Mouse (Mus musculus) thymus, postnatal 4 days (tissue): ENCODE measurements around the gene Spon1.
A peak's percentile ranks its signal among the peaks of the same experiment; 100 is the strongest.

Source experiments
- DNase-seq: peaks from one replicate; pipeline ENCODE4 v3.0.0; 2021

Spon1 gene

DNA sequence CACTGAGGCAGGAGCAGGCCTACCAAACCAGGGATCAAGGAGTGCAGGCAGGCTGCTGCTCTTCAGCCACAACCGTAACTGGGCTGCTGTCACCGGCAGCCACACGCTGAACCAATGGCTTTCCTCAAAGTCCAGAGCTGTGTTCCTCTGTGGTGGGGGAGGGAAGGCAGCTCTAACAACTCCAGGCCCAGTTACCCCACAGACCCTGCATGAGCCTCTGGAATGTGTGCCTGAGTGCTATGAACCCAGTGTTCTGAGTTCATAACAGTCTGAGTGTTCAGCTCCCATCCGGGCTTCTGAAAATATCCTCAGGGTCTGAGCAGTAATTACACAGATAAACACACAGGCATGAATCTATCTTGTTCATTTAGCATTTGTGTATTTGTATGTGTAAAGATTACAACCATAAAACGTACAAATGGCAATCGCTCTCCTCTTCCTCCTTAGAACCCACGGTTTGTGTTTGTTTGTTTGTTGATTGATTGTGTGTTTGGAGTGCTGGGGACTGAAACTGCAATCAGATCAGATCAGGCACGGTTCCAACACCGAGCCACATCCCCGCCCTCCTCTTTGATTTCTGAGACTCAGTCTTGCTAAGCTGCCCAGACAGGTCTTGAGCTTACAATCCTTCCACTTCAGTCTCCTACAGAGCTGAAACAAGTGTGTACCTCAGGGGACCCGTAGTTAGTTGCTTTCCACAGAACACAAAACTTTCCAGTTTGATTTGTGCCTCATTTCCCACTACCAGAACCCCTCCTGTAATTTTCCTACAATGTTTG is 299.8 kb downstream of the Spon1 start:
- DNase-seq, result no peak

DNA sequence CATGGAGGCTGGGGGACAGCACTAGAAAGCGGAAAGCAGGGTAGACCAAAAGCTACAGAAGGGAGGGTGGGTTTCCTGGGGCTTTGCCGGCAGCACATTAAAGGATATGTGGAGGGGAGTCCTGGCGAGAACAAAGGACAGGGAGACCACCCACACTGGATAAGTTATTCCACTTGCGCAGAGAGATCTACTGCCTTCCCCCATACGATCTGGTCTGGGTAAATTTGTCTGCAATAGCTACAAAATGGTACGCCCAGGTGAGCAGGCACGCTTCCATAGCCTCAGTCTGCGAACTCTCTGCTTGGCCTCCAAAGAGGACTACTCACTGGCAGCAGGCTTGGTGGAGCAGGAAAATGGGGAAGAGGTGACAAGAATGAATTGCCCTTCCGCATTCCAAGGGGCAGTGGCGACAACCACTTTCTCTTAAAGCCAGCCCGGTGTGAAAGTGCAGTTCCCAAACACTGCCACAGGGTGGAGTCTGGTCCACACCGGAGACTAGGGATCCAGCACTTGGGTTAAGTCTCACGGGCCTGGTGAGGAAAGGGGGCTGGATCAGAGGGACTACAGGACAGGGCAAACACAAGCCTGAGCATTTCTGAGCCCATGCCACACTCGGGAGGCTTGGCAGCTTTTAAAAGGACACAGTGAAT is 300.9 kb downstream of the Spon1 start:
- peak; percentile 86 for DNase-seq

DNA sequence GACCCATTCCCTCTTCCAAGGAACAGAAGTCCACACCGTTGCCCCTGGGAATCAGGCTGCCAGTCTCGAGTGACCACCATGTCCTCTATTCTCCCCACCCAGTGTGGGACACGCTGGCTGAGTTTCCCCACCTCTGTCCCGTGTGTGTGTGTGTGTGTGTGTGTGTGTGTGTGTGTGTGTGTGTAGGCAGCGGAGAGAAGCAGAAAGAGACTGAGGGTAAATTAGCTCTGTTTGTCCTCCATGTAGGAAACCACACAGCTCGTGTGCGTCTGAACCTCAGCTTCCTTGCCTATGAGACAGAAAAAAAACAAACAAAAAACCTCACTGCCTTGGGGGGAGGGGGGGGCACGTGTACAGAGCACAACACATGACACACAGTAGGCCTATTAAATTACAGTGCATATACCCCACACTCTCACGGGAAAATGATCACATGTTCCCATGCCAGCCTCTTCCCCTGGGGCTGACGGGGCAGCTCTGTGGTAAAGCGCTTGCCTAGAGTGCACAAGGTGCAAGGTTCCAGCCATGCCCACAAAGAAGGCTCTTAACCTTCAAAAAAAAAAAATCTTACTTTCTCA is 303.2 kb downstream of the Spon1 start:
- DNase-seq, result peak; percentile 40

DNA sequence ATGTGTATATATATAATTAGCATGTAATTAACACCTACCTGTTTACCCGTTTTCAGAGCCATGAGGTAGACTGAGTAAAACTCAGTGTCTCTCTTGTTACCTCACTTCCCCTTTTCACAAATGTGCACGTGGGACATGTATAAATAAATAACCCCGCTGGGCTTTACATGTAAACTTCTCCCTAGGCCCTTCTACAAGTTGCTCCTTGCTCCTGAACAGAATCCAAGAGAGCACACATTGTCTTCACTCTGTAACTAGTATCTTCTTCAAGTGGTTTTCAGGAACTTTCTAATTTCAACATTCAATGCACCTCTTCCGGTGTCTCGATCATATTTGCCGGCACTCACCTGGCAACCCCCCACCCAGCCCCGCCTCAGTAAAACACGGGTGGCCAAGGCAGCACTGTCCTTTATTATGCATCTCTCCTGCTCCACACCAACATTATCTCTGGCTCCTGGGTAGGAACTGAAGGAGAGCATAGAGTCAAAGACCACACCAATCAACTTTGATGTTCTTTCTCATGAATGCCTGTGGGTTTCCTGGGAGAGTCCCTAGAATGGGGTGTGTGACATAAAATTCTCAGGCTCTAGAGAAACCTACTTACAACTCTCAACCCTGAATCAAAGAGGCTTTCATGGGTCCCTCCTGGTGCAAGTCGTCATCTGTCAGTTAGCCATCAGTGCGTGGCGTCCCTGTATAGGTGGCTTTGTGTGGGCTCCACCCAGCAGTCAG is 304.1 kb downstream of the Spon1 start:
- peak; percentile 43 for DNase-seq

DNA sequence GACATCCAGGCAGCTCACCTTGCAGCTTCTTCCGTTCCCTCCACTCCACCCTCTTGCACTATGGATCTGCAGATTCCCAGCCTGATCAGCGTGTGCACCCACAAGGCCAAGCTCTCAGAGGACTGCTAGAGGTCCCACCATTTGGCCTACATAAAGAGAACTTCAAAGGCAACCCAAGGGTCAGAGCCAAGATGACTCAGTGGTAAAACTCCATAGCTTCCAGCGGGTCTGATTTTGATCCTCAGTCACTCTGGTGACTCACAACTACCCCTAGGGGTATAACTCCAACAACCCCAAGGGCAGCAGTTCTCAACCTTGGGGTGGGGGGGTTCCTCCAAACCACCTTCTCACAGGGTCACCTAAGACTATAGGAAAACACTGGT is 304.7 kb downstream of the Spon1 start:
- no peak for DNase-seq

DNA sequence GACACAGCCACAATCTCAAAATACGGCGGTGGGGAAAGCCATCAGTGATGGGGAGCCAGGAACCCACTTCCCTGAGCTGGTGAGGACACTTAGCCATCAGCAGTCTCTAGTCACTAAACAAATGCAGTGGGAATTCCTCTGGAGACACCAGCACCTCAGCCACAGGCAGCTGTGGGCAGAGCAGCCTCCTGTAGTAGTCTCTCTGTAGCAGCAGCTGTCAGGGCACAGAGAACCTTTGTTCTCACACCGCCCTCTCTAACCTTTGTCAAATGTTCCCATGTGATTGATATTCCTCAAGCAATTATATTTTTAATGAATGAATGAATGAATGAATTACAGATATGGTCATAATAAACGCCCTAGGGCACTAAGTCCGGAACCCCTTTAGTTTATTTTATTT is 305.6 kb downstream of the Spon1 start:
- no peak for DNase-seq

DNA sequence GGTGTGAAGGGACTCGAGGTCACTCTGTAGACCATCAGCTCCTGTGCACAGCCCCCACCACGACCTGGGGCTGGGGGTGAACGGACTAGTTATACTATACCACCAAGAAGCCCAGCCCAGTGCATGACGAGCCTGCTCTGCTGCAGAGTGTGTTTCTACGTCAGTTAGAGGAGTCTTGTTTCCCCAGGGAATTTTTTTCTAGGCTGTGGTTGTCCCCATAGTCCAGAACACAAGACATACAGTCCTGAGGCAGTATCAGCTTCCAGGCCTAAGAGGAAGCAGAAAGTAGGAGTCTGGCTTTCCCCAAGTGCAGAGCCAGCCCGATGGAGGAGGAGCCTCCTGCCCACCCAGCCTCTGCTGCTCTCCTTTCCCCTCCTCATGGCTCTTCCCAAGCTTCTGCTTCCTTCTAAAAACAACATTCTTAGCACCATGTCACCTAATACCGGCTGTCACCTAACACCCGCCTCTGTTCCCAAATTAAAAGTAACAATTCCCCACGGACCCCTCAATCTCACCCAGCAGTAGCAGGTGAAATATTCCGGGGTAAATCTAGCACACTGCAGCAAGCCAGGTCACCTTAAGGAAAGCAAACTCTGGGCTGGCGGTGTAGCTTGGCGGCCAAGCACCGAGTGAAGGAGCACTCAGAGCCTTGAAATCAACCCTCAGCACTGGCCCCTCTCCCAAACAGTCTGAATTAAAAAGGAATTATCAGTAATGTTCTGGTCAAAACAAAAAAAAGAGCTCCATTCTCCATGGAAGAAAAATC is 306.2 kb downstream of the Spon1 start:
- no peak for DNase-seq

DNA sequence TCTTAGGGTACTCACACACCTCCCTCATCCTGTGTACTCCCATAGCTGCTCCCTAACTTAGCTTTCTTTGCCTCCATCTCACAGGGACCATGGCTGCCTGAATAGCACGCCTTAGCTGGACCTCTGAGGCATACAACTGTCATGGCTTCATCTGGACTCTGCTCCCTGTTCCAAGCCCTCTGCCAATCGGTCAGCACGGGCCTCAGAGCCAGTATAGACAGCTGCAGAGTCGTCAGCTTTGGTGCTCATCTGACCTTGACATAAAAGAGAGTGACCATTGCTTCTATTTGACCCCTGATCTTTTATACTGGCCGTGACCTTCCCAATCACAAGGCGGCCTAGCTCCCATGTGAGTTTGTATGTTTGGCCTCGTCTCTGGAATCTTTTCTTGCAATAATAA is 308.3 kb downstream of the Spon1 start:
- no peak for DNase-seq

DNA sequence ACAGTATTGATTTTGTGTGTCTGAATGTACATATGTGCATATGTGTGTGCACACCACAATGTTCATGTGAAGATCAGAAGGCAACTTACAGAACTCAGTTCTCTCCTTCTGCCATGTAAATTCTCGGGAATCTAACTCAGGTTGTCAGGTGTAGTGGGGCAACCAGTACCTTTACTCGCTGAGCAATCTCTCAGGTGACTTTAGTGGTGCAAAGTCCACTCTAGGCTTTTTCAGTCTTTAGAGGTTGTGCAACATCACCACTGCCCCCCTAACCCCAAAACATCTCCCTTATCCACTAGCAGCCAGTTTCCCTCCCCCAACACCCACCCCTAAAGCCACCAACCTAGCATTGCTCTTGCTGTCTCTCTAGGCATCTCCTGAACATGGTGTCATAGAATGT is 308.8 kb downstream of the Spon1 start:
- DNase-seq, result no peak

DNA sequence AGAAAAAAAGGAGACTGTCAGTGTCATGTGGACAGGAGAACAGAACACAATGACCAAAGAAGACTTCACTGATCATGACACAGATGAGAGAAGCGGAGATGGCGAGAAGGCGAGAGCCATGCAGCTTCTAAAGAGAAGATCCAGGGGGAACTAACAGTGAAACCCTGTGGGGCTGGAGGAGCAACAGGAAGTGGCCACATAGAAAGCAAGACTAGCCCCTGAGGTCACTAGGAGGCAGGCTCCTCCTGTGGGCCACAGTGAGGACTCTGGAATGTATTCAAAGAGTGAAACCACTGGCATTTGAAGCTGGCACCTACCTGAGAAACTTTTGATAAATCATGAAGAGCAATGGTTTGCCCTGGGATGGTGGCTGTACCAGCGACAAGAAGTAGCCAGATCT is 313.5 kb downstream of the Spon1 start:
- no peak for DNase-seq

DNA sequence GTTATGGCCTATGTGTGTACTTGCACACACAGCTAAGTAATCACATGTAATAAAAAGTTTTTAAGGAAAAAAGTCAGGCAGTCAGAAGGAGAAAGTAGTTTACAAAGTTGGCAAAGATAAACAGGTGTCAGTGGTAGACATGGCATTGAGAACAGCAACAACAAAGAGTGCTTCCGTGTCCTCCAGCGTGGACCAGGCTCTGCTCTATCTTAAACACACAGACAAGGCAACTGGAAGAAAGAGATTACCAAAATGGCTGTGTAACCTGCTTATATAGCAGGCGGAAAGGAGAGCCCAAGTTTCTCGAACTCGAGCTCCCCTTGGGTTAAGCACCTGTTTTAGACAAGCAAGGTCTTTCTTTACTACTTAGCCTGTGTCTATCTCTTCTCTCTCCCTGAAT is 314.5 kb downstream of the Spon1 start:
- no peak for DNase-seq

DNA sequence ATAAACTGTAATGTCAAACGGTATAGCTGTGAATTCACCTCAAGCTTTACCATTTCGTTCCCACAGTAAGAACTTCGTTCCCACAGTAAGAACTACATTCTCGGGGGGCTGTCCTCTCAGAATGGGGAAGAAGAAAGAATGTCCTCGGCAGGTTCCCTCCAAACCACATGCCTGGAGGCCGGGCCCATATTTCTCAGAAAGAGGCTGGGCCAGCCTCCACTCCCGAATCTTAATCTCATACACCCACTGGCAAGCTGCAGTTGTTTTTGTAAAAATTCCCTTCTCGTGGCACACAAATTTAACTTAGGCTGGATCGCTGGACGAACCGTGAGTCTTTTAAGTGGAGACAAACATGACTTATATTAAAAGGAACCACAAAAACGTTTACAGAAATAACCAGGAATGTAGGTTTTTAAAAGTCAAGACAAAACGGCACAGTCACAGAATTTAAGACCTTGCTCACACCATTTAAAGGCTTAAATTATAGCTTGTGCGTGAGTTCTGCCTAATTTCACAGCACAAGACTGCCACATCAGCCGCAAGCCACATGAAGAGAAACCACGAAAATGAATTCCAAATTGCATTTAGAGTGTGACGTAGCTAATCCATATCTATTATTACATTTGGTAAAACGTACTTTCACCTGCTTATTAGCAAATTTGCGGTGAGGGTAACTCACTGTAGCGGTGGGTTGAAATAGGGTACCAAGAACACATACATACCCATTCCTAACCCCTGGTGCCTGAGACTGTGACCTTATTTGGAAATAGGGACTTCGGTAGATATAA is 316.0 kb downstream of the Spon1 start:
- DNase-seq, result no peak

DNA sequence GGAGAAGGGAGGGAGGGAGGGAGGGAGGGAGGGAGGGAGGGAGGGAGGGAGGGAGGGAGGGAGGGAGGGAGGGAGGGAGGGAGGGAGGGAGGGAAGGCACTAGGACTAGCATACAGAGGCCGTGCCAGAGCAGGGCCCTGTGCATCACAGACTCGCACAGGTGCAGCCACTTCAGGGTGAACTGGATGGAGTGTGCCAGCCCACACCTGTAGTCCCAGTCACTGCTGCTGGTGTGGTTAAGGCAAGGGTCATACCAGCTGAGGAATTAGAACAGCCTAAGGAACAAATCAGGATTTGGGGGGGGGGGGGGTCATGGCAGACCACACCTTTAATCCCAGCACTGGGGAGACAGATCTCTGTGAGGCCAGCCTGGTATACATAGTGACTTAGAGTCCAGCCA is 317.3 kb downstream of the Spon1 start:
- no peak for DNase-seq

DNA sequence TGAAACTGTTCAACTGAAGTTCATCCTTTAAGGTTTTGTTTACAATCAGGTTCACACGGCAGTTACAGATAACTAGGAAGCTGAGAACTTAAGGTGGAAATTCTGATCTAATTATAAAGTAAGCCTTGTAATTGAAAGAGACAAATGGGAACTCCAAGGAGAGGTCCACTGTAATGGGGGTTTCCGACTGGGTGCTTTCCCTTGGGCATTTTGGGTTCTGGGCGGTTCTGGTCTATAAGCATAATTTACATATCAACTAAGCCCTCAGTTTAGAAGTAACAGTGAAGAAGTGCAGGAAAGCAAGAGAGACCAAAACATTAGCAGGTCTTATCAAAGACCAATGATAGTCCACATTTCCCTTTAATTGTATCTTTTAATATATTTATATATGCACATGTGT is 318.0 kb downstream of the Spon1 start:
- DNase-seq, result no peak

DNA sequence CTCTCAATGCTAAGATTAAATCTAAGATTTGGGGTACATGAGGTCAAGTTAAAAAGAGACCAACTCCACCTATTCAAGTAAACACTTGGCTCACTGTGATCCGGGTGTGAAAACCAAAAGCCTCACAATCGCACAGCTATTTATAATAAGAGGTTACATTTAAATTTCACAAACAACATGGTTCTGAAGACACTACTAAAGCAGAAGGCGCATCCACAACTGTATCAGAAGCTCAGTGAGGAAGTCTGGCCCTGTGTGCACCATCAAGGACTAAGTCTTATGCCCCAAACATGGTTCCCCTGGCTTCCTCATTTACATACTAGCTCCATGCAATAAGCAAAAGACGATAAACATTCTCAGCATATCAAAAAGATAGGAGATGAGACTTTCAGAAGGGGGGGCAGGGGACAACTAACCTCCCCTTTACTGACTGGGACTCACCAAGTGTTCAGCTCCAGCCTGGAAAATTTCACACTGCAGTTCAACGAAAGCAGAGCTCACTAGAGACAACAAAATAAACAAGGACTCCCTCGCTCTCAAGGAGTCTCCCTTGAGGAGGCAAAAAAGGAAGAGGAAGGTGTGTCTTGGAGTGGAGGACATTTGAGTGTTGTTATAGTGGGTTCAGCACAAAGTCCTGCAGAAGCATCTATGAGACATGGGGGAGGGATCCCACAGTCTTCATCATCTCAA is 320.4 kb downstream of the Spon1 start:
- DNase-seq, result no peak

DNA sequence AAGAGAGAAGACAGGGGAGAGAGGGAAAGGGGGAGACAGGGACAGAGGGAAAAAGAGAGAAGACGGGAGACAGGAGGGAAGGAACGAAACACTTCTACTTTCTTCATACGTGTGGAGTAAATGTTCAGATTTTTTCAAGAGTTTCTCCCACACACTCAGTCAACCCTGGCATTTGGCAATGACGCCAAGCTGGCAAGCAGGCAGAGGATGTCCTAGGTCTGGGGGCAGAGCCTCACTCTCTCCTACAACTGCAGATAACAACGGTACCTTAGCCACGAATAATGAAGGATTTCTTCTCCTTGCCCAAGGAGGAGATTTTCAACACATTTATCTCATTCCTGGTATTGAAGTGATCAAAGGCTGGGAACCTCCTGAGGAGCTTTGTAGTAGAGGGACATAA is 321.5 kb downstream of the Spon1 start:
- DNase-seq, result no peak

DNA sequence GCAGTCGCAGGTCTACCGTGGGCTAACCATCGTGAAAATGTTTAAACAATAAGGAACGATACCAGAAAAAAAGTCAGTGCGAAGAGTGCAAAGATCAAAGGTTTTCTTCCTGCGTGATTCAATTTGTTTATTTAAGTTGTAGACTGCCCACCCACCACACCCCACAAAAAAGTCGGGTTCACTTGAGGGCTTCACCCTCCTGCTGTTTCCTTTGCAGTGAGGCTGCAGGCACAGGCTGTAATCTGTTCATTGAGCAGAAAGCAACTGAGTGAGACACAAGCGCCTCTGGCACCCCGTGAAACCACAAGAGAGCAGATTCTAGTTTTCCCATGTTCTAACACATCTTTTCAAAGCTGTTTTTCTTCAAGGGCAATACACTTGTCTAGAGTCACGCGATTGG is 322.2 kb downstream of the Spon1 start:
- DNase-seq, result peak; percentile 59

DNA sequence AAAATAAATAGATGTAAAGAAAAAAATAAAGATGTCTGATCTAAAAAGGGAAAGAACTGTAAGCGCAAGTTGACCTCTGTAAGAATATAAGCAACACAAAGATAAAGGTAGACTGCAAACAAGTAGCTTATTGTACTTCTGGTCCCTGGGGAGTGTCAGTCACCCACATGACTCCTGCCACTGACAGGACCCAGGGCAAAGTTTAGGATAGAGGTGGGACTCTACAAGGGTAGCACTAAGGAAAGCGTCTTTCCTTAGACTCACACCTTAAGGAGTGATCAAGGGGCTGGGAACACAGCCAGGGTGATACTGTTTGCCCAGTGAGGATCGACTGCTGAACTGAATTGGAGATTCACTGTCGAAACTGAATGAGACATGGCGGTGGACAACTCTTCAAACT is 323.1 kb downstream of the Spon1 start:
- DNase-seq, result no peak

DNA sequence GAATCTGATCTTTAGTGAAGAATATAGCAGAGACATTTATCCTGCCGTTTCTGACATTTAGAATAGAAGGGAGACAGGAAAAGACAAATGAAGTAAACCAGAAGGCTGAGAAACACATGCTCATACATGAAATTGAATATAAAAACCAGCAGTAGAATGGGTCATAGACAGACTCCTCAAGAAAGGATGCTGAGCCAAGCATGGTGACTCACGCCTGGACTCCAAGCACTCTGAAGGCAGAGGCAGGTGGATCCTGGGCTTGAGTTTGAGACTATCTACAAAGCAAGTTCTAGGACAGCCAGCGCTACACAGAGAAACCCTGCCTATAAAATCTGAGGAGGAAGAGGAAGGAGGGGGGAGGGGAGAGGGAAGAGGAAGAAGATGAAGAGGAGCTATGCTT is 324.4 kb downstream of the Spon1 start:
- no peak for DNase-seq

DNA sequence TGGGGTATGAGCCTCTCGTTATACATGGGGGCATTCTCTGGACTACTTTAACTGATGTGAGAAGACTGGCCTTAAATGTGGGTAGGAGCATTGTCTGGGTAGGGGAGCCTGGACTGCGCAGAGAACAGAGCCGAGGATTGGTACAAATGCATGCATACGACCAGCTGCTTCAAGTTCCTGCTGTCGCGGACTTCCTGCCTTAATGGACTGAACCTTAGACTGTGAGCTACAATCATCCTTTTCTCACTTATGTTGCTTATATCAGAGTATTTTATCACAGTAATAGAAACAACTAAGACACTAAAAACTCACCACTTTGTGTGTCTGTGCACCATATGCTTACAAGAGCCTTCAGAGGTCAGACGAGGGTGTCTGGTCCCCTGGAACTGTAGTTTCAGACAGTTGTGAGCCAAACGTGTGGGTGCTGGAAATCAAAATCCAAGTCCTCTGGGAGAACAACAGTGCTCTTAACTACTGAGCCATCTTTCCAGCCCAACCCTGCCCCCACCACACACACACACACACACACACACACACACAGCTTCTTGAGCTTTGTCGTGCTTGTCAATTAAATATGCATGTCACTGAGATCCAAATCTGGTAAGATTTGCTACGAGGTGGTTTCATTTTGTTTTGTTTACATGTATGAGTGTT is 325.2 kb downstream of the Spon1 start:
- no peak for DNase-seq
